Mouse (Mus musculus) MN1 (cell line): Measurements from ENCODE around the gene Tpra1.

Experiments
- DNase-seq: peaks from one replicate; pipeline ENCODE4 v3.0.0-alpha.2; 2016; ENCODE audit warnings: low spot score

Tpra1 gene

DNA sequence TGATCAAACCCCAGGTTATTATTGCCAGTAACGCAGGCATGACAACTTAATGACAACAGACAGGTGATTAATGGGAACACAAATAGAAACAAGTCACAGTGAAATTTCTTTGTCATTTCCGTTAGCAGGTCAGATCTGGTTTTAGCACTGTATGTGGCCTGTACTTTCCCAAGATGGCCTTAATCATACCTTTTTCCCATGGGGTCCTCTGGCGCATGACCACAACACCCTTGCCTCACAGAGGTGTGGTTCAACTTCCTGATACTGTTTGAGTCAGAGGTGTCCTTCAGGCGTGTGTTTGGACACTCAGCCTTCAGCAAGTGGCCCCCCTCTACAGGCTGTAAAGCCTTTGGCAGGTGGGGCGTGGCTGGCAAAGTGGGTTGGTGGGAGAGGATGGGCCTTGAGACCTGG lies 55.8 kb downstream of the Tpra1 start:
- no peak for DNase-seq

GRCm38 (mm10) chr6:88958305-88958704 lies 56.3 kb downstream of the Tpra1 start:
- DNase-seq = no peak

DNA sequence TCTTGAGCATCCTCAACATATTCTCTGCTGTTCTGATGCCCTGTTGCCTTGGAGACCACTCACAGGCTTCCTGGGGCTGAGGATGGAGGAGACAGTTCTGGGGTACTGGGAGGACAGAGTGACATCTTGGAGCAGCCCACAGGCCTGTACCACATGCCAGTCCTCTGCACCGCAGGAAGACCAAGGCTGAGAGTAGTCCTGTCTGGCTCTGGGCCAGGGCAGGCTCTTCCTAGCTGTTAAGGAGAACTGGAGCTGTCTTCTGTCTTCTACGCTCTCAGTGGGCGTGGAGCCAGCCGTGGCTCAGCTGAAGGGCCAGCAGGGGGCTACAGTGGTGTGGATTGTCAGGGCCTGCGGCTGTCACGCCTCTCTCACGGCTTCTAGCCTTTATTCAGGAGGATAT lies 57.8 kb downstream of the Tpra1 start:
- peak; percentile 94 for DNase-seq

DNA sequence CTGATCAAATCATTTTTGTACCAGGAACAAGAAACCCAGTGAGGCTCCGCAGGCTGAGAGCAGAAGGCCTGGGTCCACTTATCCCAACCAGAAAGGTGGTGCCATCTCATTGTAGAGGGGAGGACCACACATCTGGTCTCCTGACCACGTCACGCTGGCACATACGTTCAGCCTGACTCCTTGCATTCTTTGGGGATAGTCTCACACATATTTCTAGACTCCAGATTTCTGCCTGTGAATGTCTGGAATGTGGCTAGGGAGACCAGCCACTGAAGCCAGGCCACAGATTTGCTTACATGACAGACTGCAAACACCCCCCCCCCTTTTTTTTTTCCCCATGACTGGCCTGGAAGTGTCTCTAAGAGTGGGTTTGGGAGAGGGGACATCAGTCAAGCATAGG lies 58.9 kb downstream of the Tpra1 start:
- DNase-seq = no peak
